Mouse (Mus musculus): ENCODE data around the gene Prrx2. TPM values are rescaled to one million over a fixed set of nuclear protein-coding genes. Genes with fewer than 3 reads are reported as not detected.

Gene Prrx2
- polyA plus RNA-seq, 1 experiment from 2014 or later = 14.1 TPM

DNA sequence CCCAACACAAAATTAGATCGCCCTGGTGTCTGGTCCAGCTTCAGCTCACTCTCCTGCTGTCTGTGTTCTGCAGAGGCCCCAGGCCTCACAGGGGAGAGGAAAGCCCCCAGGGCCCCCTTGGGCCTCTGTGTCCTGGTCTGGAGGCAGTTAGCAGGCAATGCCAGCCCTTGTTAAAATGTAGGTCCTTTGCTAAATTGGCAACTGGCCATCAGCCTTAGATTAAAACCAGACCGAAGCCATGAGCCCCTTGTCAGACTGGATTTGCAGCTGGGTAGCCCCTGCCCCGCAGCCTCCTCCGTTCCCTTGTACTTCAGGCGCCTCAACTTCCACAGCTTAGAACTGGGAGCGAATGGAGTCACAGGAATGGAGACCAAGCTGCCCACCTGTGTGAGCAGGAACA, 37.9 kb downstream of the Prrx2 start:
- H3K36me3 ChIP-seq = no peaks in the 10 kb centered on the region
- H3K27ac ChIP-seq = peak overlapping the region; percentile 65
- 0 out of 2 replicates have a peak, but pooled peaks have one; percentile 41 for ATAC-seq (replicated peaks; ENCODE audit: insufficient number of reproducible peaks, insufficient read depth, low FRiP score, low read depth)
- no peak overlapping the region for H3K4me3 ChIP-seq
- peaks cover 41% of the 10 kb centered on the region for H3K4me1 ChIP-seq (replicated peaks)
- no peaks in the 10 kb centered on the region for H3K9me3 ChIP-seq (replicated peaks)
- H3K4me2 ChIP-seq = no peak overlapping the region
- no peaks in the 10 kb centered on the region for H3K27me3 ChIP-seq
- no peak overlapping the region for H3K9ac ChIP-seq
- WGBS = 49% methylated on average over 6 of the region's 6 CpGs

DNA sequence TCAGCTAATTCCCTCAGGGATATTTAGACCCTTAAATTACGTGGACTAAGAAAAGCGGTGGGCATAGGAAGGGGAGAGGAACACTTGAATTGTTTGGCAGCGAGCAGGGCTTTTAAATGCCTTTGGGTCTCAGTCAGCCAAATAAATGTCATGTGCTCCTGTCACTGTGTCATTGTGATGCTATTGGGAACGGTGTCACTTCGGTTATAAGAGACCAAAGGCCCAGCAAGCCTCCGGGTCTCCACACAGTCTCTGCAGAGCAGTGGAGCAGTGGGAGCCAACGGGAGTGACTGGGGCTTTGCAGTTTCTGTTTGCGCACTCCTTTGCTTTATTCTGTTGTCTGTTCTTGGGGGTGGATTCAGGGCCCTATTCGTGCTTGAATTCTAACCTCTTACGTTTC, 39.7 kb downstream of the Prrx2 start:
- peaks cover 41% of the 10 kb centered on the region for H3K4me1 ChIP-seq (replicated peaks)
- no peaks in the 10 kb centered on the region; the same call in 1 of the 2 replicates for H3K36me3 ChIP-seq
- 0 out of 2 replicates have a peak overlapping the region, but pooled peaks have one; percentile 4 for H3K9ac ChIP-seq
- H3K27me3 ChIP-seq = no peaks in the 10 kb centered on the region
- 0 out of 2 replicates have a peak overlapping the region, but pooled peaks have one; percentile 1 for H3K4me2 ChIP-seq
- WGBS = 31% methylated on average over 10 of the region's 10 CpGs
- no peaks in the 10 kb centered on the region for H3K9me3 ChIP-seq (replicated peaks)
- H3K27ac ChIP-seq = peak overlapping the region; percentile 25
- ATAC-seq (replicated peaks; ENCODE audit: insufficient number of reproducible peaks, insufficient read depth, low FRiP score, low read depth) = no peak
- no peak overlapping the region for H3K4me3 ChIP-seq

DNA sequence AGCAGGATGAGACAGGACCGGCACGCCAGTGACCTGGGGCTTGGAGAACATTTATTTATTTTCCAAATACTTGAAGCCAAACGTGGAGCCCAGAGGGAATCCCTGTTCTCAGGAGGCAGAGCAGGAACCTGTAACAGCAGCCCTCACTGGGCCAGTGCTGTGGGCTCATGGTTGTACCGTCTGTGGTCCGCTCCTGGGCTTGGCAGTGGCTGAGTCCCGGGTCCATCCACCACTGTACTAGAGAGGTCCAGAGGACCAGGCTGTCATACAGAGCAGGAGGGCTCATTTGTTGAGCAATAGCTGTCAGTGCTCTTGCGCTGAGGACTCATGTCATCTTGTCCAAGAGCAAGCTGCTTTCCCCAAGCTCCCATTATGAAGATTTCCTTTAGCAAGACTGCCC, 40.3 kb downstream of the Prrx2 start:
- H3K27me3 ChIP-seq = no peaks in the 10 kb centered on the region

DNA sequence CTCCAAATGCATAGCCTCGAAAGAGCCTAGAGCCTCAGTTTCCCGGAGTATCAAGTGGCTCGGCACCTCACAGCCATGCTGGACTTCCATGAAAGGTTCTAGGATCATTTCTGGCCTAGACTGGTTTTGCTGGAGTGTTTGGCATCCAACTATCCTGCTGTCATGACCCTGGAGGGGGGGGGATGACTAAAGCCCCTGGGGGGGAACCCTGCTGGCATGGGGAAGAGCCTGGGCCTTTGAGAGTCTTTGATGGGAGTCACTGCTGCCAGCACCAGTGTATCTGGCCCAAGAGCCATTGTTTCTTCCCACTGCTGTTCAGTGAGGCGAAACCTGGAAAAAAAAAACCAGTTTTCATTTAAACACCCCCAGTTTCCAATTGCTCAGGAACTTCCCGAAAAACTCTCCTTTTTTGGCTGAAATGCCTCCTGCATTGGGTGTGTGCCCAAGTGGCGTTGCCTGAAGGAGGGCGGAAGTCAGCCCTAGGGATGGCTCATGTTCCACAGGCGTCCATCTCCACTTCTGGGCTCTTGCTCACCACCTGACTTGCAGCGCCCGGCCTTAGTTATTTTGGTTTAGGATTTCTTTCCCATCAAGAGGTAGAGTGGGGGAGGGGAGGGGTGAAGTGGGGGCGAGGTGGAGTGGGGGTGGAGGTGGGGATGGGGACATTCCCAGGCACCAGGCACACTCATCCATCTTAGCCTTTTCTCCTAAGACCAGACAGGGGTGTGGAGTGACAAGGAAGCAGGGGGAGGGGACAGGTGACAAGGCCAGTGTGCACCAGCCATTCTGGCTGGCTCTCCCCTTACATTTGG, 41.1 kb downstream of the Prrx2 start:
- ATAC-seq (replicated peaks; ENCODE audit: insufficient number of reproducible peaks, insufficient read depth, low FRiP score, low read depth) = no peak
- 0 out of 2 replicates have a peak overlapping the region, but pooled peaks have one; percentile 7 for H3K27ac ChIP-seq
- H3K9me3 ChIP-seq (replicated peaks) = no peaks in the 10 kb centered on the region
- no peak overlapping the region for H3K4me2 ChIP-seq
- H3K4me1 ChIP-seq (replicated peaks) = peaks cover 39% of the 10 kb centered on the region
- H3K36me3 ChIP-seq = no peaks in the 10 kb centered on the region; the same call in 1 of the 2 replicates
- no peaks in the 10 kb centered on the region for H3K27me3 ChIP-seq
- WGBS = 47% methylated on average over 11 of the region's 11 CpGs
- no peak overlapping the region for H3K9ac ChIP-seq
- no peak overlapping the region for H3K4me3 ChIP-seq

More for the DNA sequence above, 40.3 kb downstream of the Prrx2 start:
- 73% methylated on average over 7 of the region's 7 CpGs for WGBS
- Histone ChIP-seq H3K9me3 (replicated peaks) (no peaks in the 10 kb centered on the region), H3K36me3 (no peaks in the 10 kb centered on the region; the same call in 1 of the 2 replicates), H3K4me3 (no peak overlapping the region), H3K27ac (peak overlapping the region; percentile 25; the same call in 1 of the 2 replicates), H3K4me1 (replicated peaks) (peaks cover 41% of the 10 kb centered on the region), H3K4me2 (no peak overlapping the region), H3K9ac (no peak overlapping the region)
- no peak for ATAC-seq (replicated peaks; ENCODE audit: insufficient number of reproducible peaks, insufficient read depth, low FRiP score, low read depth)

DNA sequence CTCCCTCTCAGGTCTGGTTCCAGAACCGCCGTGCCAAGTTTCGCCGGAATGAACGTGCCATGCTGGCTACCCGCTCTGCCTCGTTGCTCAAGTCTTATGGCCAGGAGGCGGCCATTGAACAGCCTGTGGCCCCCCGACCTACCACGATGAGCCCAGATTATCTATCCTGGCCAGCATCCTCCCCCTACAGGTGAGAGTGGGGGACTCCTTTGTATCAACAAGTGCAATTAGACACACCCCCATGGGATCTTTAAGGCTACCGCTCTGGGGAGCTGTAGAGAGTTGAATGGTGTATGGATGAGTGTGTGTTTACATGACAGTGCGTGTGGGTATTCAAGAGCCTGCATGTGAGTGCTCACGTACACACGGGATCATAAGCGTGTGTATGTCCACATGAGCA, 44.7 kb downstream of the Prrx2 start:
- H3K36me3 ChIP-seq = no peaks in the 10 kb centered on the region; the same call in 1 of the 2 replicates
- H3K4me3 ChIP-seq = no peak overlapping the region
- ATAC-seq (replicated peaks; ENCODE audit: insufficient number of reproducible peaks, insufficient read depth, low FRiP score, low read depth) = no peak
- no peaks in the 10 kb centered on the region for H3K9me3 ChIP-seq (replicated peaks)
- WGBS = 92% methylated on average over 15 of the region's 15 CpGs
- H3K4me2 ChIP-seq = no peak overlapping the region
- H3K27ac ChIP-seq = no peak overlapping the region
- H3K27me3 ChIP-seq = no peaks in the 10 kb centered on the region
- no peak overlapping the region for H3K9ac ChIP-seq
- peaks cover 20% of the 10 kb centered on the region for H3K4me1 ChIP-seq (replicated peaks)

DNA sequence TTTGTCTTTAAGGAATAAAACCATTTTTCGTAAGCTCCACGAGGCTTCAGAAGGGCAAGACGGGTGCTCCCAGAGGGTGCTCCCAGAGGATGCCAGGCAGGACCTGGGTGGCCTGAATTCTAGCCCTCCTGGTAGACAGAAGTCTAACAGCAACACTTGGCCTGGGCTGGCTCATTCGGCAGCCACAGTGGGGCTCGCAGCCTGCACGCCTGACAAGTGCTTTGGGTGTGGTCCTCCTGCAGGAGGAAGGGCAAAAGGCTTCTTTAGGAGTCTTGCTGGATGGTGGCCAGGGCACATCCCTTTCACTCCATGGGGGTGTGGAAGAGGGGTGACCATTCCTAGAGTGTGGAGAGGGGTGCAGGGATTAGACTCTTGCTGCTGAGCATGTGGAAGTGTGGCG, 46.4 kb downstream of the Prrx2 start:
- H3K4me2 ChIP-seq = no peak overlapping the region
- H3K9ac ChIP-seq = no peak overlapping the region
- no peak for ATAC-seq (replicated peaks; ENCODE audit: insufficient number of reproducible peaks, insufficient read depth, low FRiP score, low read depth)
- H3K36me3 ChIP-seq = no peaks in the 10 kb centered on the region; the same call in 1 of the 2 replicates
- WGBS = 83% methylated on average over 7 of the region's 7 CpGs
- H3K4me3 ChIP-seq = no peak overlapping the region
- peaks cover 5% of the 10 kb centered on the region for H3K4me1 ChIP-seq (replicated peaks)
- H3K27me3 ChIP-seq = no peaks in the 10 kb centered on the region
- H3K9me3 ChIP-seq (replicated peaks) = no peaks in the 10 kb centered on the region
- no peak overlapping the region for H3K27ac ChIP-seq

DNA sequence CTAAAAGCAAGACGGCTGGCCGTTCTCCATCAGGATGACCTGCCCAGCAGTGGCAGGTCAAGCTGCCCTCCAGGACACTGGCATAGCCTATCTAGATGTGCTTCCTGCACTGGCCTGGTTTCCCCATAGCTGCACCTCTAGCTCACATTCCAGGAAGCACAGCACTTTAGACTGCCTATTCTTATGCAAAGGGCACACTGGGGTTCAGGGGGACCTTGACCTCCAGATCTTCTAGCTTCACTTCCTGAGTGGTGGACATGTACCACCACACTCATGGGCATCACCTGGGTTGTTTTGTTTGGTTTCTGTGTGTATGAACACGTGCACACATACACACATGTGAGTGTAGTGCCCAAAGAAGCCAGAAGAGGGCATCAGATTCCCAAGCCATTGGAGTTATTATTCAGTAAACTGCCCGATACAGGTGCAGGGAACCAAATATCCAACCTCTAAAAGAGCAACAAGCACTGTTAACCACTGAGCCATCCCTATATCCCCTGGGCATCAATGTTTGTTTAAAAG, 50.1 kb downstream of the Prrx2 start:
- no peak overlapping the region for H3K4me3 ChIP-seq
- no peaks in the 10 kb centered on the region for H3K27me3 ChIP-seq
- H3K4me1 ChIP-seq (replicated peaks) = 0 out of 2 replicates have a peak, but pooled peaks cover 2% of the 10 kb centered on the region
- no peak for ATAC-seq (replicated peaks; ENCODE audit: insufficient number of reproducible peaks, insufficient read depth, low FRiP score, low read depth)
- WGBS = 95% methylated on average over 4 of the region's 4 CpGs
- no peak overlapping the region for H3K27ac ChIP-seq
- no peaks in the 10 kb centered on the region for H3K36me3 ChIP-seq
- no peaks in the 10 kb centered on the region for H3K9me3 ChIP-seq (replicated peaks)
- H3K4me2 ChIP-seq = no peak overlapping the region
- H3K9ac ChIP-seq = no peak overlapping the region

DNA sequence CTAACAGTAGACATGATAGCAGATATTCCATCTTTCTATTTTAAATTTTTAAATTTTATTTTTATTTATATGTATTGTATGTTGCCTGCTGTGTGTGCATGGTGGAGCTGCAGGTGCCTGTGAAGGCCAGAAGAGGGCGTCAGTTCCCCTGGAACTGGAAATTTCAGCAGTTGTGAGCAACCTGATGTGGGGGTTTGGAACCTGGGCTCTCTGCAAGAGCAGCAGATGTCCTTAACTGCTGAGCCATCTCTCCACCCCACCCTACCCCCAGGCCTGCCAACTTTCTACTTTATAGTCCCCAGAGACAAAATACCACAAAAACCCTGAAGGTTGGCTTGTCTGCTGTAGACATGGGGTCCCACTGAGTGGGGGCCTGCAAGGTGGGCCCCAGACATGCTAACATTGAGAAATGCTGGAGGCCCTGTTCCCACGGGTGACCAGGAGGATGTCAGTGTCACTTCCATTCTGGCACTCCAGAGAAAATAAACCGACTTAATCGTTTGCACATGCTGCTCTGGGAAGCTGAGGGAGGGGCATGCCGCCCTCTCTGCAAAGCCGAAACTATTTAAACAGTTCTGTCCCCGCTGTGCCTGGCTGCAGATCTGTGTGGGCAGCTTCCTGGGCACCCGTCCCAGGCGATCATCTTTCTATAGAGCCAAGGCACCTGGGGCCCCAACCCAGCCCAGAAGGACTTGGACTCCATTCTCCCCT, 50.8 kb downstream of the Prrx2 start:
- H3K36me3 ChIP-seq = no peaks in the 10 kb centered on the region
- no peak overlapping the region for H3K4me3 ChIP-seq
- no peak overlapping the region for H3K9ac ChIP-seq
- no peaks in the 10 kb centered on the region for H3K27me3 ChIP-seq
- no peak for ATAC-seq (replicated peaks; ENCODE audit: insufficient number of reproducible peaks, insufficient read depth, low FRiP score, low read depth)
- H3K4me1 ChIP-seq (replicated peaks) = 0 out of 2 replicates have a peak, but pooled peaks cover 2% of the 10 kb centered on the region
- H3K9me3 ChIP-seq (replicated peaks) = no peaks in the 10 kb centered on the region
- 44% methylated on average over 9 of the region's 9 CpGs for WGBS
- H3K4me2 ChIP-seq = no peak overlapping the region
- no peak overlapping the region for H3K27ac ChIP-seq

DNA sequence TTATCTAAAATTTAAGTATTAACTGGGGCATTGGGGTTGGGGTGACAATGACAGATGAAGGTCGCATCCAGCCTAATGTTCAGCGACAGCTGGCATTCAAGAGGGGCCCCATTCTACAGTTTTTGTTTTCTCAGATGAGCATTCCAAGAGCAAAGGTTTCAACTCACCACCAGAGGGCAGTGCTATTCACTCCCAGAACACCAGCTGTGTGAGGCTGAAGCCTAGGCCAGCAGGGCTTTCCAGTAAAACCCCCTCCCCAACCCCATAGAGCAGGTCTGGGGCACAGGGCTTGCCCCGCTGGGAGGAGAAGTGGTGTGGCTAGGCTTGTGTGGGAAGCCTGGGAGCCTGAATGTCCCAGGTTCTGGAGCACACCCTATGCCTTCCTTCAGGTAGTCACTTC, 56.2 kb downstream of the Prrx2 start:
- Histone ChIP-seq H3K9me3 (replicated peaks) (no peaks in the 10 kb centered on the region), H3K4me2 (no peak overlapping the region), H3K27me3 (no peaks in the 10 kb centered on the region), H3K4me3 (no peak overlapping the region), H3K9ac (no peak overlapping the region), H3K4me1 (replicated peaks) (peaks cover 3% of the 10 kb centered on the region), H3K27ac (no peak overlapping the region), H3K36me3 (no peaks in the 10 kb centered on the region)
- ATAC-seq (replicated peaks; ENCODE audit: insufficient number of reproducible peaks, insufficient read depth, low FRiP score, low read depth) = no peak
- 7% methylated on average over 3 of the region's 3 CpGs for WGBS

DNA sequence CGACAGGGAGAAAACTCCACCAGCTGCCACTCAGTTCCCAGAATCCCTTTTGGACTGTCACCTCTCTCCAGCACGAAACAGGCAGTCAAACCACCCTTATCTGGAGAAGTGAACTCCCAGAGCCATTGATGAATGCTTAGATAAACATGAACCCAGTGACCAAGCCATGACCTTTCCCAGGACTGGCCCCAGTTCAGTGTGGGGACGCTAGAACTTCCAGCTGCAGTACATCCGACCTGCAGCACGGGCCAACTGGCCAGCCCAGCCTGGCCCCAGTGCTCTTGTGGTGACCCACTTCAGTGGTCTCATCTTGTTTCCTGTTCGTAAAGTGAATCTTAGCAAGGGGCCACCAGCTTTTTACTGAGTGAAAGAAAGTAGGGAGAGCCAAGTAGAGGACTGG, 58.6 kb downstream of the Prrx2 start:
- Histone ChIP-seq H3K4me1 (replicated peaks) (peaks cover 12% of the 10 kb centered on the region), H3K4me3 (no peak overlapping the region), H3K4me2 (no peak overlapping the region), H3K36me3 (no peaks in the 10 kb centered on the region), H3K27me3 (no peaks in the 10 kb centered on the region), H3K9ac (no peak overlapping the region), H3K9me3 (replicated peaks) (no peaks in the 10 kb centered on the region), H3K27ac (no peak overlapping the region)
- WGBS = 27% methylated on average over 6 of the region's 6 CpGs
- ATAC-seq (replicated peaks; ENCODE audit: insufficient number of reproducible peaks, insufficient read depth, low FRiP score, low read depth) = no peak

DNA sequence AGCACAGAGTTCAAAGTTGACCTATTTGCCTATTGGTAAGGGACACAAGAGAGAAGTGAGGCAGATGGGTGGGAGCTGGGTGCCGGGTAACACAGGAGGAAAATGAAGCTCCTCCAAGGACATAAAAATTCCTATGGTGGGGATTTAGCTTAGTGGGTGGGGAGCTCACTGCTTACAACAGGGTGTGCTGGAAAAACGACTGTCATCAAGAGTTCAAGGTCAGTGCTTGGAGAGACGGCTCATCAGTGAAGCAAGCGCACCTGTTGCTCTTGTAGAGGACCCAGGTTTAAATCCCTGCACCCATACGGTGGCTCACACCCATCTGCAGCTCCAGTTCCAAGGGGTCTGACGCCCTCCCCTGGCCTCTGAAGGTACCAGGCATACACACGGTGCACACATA, 59.2 kb downstream of the Prrx2 start:
- Histone ChIP-seq H3K4me3 (no peak overlapping the region), H3K9ac (no peak overlapping the region), H3K27ac (no peak overlapping the region), H3K27me3 (no peaks in the 10 kb centered on the region), H3K36me3 (no peaks in the 10 kb centered on the region), H3K4me1 (replicated peaks) (peaks cover 12% of the 10 kb centered on the region), H3K4me2 (no peak overlapping the region), H3K9me3 (replicated peaks) (no peaks in the 10 kb centered on the region)
- 83% methylated on average over 7 of the region's 7 CpGs for WGBS
- no peak for ATAC-seq (replicated peaks; ENCODE audit: insufficient number of reproducible peaks, insufficient read depth, low FRiP score, low read depth)

All from heart, embryonic 15.5 days (tissue).